In genomic region chr3:53046371-53046770, GRCm38 (mm10) we compare ENCODE assay signal across 11 mouse cellular contexts. TPM values are rescaled to one million over a fixed set of nuclear protein-coding genes. Genes with fewer than 3 reads are reported as not detected.
DNase-seq lines count a peak whose midpoint lies in the region; ATAC-seq and TF ChIP-seq lines count a peak whose summit lies in the region.
"Had no signal": no experiment of that assay in that cellular context is flagged by ENCODE, and none has a peak within 500 bp of the region (broad histone marks: within the 10 kb centered on the region; RNA-seq: fewer than 3 reads in every experiment).

No protein-coding gene starts in this region.

- H3K27ac ChIP-seq in heart, embryonic 12.5 days (ENCODE audit: poor library complexity, severe bottlenecking): no peak overlapping the region
- no peak overlapping the region for H3K27ac ChIP-seq in kidney, postnatal 0 days
- H3K27ac ChIP-seq in cerebellum, adult 2 months (ENCODE audit: insufficient read depth, low read length): no peak overlapping the region; the same call in 1 of the 2 replicates
- no peak overlapping the region for H3K27ac ChIP-seq in hindbrain, postnatal 0 days
- H3K27ac ChIP-seq: stomach, embryonic 15.5 days had no signal

- TF ChIP-seq POLR2A in cerebellum, adult 2 months (IDR thresholded peaks at IDR 0.05; ENCODE audit: borderline replicate concordance, insufficient read depth, low read length): peak; percentile 29; the same call in 1 of the 2 replicates

- H3K9ac ChIP-seq in heart, embryonic 12.5 days: no peak overlapping the region
- no peak overlapping the region for H3K9ac ChIP-seq in kidney, postnatal 0 days (ENCODE audit: low read depth, low read length)
- H3K9ac ChIP-seq in hindbrain, postnatal 0 days (replicated peaks; ENCODE audit: low read length): no peak overlapping the region
- H3K9ac ChIP-seq: stomach, embryonic 15.5 days had no signal

- peak overlapping the region; percentile 48 for H3K4me2 ChIP-seq in heart, embryonic 12.5 days
- peak overlapping the region; percentile 14 for H3K4me2 ChIP-seq in kidney, postnatal 0 days (ENCODE audit: low read length)
- H3K4me2 ChIP-seq in hindbrain, postnatal 0 days (ENCODE audit: low read depth, low read length): peak overlapping the region; percentile 24

- no peak for DNase-seq in heart, postnatal 36 days
- peak; percentile 58 for DNase-seq in kidney, postnatal 0 days (ENCODE audit: low spot score)
- DNase-seq in kidney, postnatal 4 days: no peak
- DNase-seq in cerebellum, adult 2 months: peak; percentile 89 to 98
- no peak for DNase-seq in hindbrain, postnatal 0 days (ENCODE audit: low spot score)
- no peak for DNase-seq in testis, postnatal 14 days (ENCODE audit: low spot score)
- DNase-seq in urinary bladder, postnatal 10 days (ENCODE audit: low spot score): no peak
- DNase-seq: adrenal gland, postnatal 10 days had no signal

- intact Hi-C loops in heart, postnatal 36 days (cut with DNase I): no loop called here

- peaks cover 16% of the 10 kb centered on the region for H3K36me3 ChIP-seq in heart, embryonic 12.5 days
- no peaks in the 10 kb centered on the region for H3K36me3 ChIP-seq in kidney, postnatal 0 days (ENCODE audit: insufficient read depth, low read length)
- no peaks in the 10 kb centered on the region for H3K36me3 ChIP-seq in hindbrain, postnatal 0 days (ENCODE audit: insufficient read depth, low read length)
- H3K36me3 ChIP-seq: stomach, embryonic 15.5 days had no signal

- no peak overlapping the region for H3K4me3 ChIP-seq in heart, embryonic 12.5 days
- no peak overlapping the region for H3K4me3 ChIP-seq in kidney, postnatal 0 days (replicated peaks; ENCODE audit: low read depth, low read length)
- H3K4me3 ChIP-seq in cerebellum, adult 2 months (replicated peaks; ENCODE audit: insufficient read depth, low read depth, low read length): no peak overlapping the region
- no peak overlapping the region for H3K4me3 ChIP-seq in hindbrain, postnatal 0 days (ENCODE audit: low read length)
- H3K4me3 ChIP-seq: stomach, embryonic 15.5 days had no signal

- no peaks in the 10 kb centered on the region for H3K27me3 ChIP-seq in heart, embryonic 12.5 days (replicated peaks)
- no peaks in the 10 kb centered on the region for H3K27me3 ChIP-seq in kidney, postnatal 0 days (ENCODE audit: insufficient read depth, low read length)
- H3K27me3 ChIP-seq in cerebellum, adult 2 months (ENCODE audit: control insufficient read depth, insufficient read depth, low read length): no peaks in the 10 kb centered on the region
- no peaks in the 10 kb centered on the region for H3K27me3 ChIP-seq in hindbrain, postnatal 0 days (ENCODE audit: insufficient read depth, low read length)
- H3K27me3 ChIP-seq: Patski; stomach, embryonic 15.5 days had no signal

- H3K4me1 ChIP-seq in heart, embryonic 12.5 days (replicated peaks): peaks cover 36% of the 10 kb centered on the region
- no peaks in the 10 kb centered on the region for H3K4me1 ChIP-seq in kidney, postnatal 0 days (replicated peaks; ENCODE audit: insufficient read depth, low read length)
- H3K4me1 ChIP-seq in cerebellum, adult 2 months (ENCODE audit: control insufficient read depth, insufficient read depth, low read length): peaks cover 14% of the 10 kb centered on the region; the same call in 1 of the 2 replicates
- H3K4me1 ChIP-seq in hindbrain, postnatal 0 days (ENCODE audit: insufficient read depth, low read length): no peaks in the 10 kb centered on the region

- no peak for ATAC-seq in heart, embryonic 12.5 days (ENCODE audit: insufficient number of reproducible peaks, low FRiP score)
- ATAC-seq in kidney, postnatal 0 days (replicated peaks; ENCODE audit: low FRiP score, low read depth): no peak
- ATAC-seq in hindbrain, postnatal 0 days: no peak
- ATAC-seq: Patski had no signal

- no peaks in the 10 kb centered on the region for H3K9me3 ChIP-seq in heart, embryonic 12.5 days (replicated peaks)
- no peaks in the 10 kb centered on the region for H3K9me3 ChIP-seq in kidney, postnatal 0 days (replicated peaks; ENCODE audit: low read length)
- H3K9me3 ChIP-seq in hindbrain, postnatal 0 days (ENCODE audit: low read length): no peaks in the 10 kb centered on the region
- H3K9me3 ChIP-seq: stomach, embryonic 15.5 days had no signal

- no peak for TF ChIP-seq CTCF in kidney, postnatal 0 days (IDR thresholded peaks at IDR 0.05; ENCODE audit: low read depth)
- TF ChIP-seq CTCF in cerebellum, adult 2 months (IDR thresholded peaks at IDR 0.05; ENCODE audit: borderline replicate concordance, insufficient read depth, low read depth, low read length): no peak
- no peak for TF ChIP-seq CTCF in hindbrain, postnatal 0 days (IDR thresholded peaks at IDR 0.05; ENCODE audit: low read depth)

- 58% methylated on average over 6 of the region's 6 CpGs for WGBS in heart, embryonic 12.5 days
- WGBS in kidney, postnatal 0 days: 57% methylated on average over 6 of the region's 6 CpGs
- WGBS in cerebellum, adult 2 months: 10% methylated on average over 6 of the region's 6 CpGs
- 54% methylated on average over 6 of the region's 6 CpGs for WGBS in hindbrain, postnatal 0 days

RNA-seq across cellular contexts. Expression of gene Lhfp, which starts 5.0 kb away (rescaled TPM):
- polyA plus RNA-seq in heart, embryonic 12.5 days (2016; fragmentation: Nextera tagmentation; extraction: Ambion mirVana): 80.4 and 84.9 TPM in 2 replicates
- 10 to 100 TPM; 48.1 to 57.9 TPM for total RNA-seq in heart, postnatal 36 days (2021)
- polyA plus RNA-seq in kidney, postnatal 0 days (2015; fragmentation: Nextera tagmentation; extraction: Ambion mirVana): 161 and 166 TPM in 2 replicates
- polyA plus RNA-seq in cerebellum, adult 2 months (2012; rRNA removed): 114 and 132 TPM in 2 replicates
- 57.2 and 60.8 TPM in 2 replicates for total RNA-seq in hindbrain, postnatal 0 days (2014; rRNA removed)
- polyA plus RNA-seq in hindbrain, postnatal 0 days (2015; fragmentation: Nextera tagmentation; extraction: Ambion mirVana): 67.9 and 68.0 TPM in 2 replicates

RNA-seq across cellular contexts. Expression of gene Cog6, which starts 29.3 kb away (rescaled TPM):
- 63.6 and 66.1 TPM in 2 replicates for polyA plus RNA-seq in heart, embryonic 12.5 days (2016; fragmentation: Nextera tagmentation; extraction: Ambion mirVana)
- total RNA-seq in heart, postnatal 36 days (2021): 10 to 100 TPM; 54.1 to 55.3 TPM
- polyA plus RNA-seq in kidney, postnatal 0 days (2015; fragmentation: Nextera tagmentation; extraction: Ambion mirVana): 42.1 and 44.4 TPM in 2 replicates
- 43.8 and 44.0 TPM in 2 replicates for polyA plus RNA-seq in cerebellum, adult 2 months (2012; rRNA removed)
- total RNA-seq in hindbrain, postnatal 0 days (2014; rRNA removed): 23.6 and 28.0 TPM in 2 replicates
- 24.8 and 27.6 TPM in 2 replicates for polyA plus RNA-seq in hindbrain, postnatal 0 days (2015; fragmentation: Nextera tagmentation; extraction: Ambion mirVana)

Comparison
In these comparisons a context has a peak if more than half of its experiments do, and no peak if none do; other contexts are left out.
1. DNase-seq: peak in kidney, postnatal 0 days (single experiment) and cerebellum, adult 2 months (2 of 2); none in heart, postnatal 36 days (0 of 2), kidney, postnatal 4 days (0 of 2), hindbrain, postnatal 0 days (single experiment), testis, postnatal 14 days (single experiment) and urinary bladder, postnatal 10 days (single experiment).
2. Peak in every context shown above with its lines, with median percentiles within 50 percentile points of each other: H3K4me2 ChIP-seq.